Mouse (Mus musculus) layer of hippocampus, postnatal 25 days (tissue): ENCODE measurements around the gene Kpna1. TPM values are rescaled to one million over a fixed set of nuclear protein-coding genes. Genes with fewer than 3 reads are reported as not detected.
"Not testable (repeated sequence)": the region's sequence is repeated elsewhere in the genome, so short reads cannot be mapped to it uniquely, and the experiment has no call there.

ENCODE experiments used
- DNase-seq, 2 experiments: peaks; one replicate each; pipeline ENCODE4 v3.0.0; 2022; ENCODE audit warnings: mixed read lengths in 2 of 2, low spot score in 1 of 2; ENCODE audit errors: extremely low spot score in 1 of 2
- total RNA-seq, 2 experiments: library from RNA; stranded (reverse); gene quantifications; 2 replicates each; pipeline ENCODE4 v1.2.3; 2021

The Kpna1 gene
- total RNA-seq: 100 to 1,000 TPM; 125 to 138 TPM

DNA sequence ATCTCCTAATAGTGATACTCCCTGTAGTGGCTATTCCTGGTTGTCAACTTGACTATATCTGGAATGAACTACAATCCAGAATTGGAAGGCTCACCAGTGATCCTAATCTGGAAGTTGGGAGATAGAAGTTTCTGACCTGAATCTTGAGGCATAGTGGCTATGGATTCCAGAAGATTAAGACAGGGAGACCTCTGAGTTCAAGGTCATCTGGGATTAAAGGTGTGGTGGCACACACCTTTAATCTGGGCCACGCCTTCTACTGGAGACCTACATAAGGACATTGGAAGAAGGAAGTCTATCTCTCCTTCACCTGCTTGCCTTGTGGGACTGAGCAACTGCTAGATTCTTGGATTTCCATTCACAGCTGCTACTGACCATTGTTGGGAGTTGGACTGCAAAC is at the start of gene Kpna1:
Gene Kpna1, plus strand, starts transcription at position 301 of the 400 bp plus-strand sequence.
- DNase-seq: not testable (repeated sequence)

- DNase-seq: no peak
Observed at GRCm38 (mm10) chr16:35932179-35933055, 46.1 kb upstream of the Kpna1 start.

DNA sequence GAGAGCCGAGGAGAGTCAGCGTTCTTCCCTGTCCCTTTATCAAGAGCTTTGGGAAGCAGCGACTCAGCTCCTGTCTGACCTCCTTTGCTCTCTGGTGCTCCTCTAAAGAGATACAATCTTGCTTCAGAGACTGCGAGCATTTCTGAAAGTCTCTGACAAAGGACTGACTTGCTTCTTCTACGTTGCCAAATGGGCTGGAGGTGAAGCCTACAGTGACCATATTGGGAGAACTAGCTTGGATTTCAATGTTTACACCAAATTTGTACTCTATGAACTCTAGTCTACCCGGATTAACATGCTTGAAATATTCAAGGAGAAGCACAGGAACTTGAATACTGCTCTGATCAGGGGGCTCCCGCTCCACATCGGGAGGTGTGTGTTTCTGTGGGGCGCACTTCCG is 45.4 kb upstream of the Kpna1 start:
- no peak for DNase-seq

DNA sequence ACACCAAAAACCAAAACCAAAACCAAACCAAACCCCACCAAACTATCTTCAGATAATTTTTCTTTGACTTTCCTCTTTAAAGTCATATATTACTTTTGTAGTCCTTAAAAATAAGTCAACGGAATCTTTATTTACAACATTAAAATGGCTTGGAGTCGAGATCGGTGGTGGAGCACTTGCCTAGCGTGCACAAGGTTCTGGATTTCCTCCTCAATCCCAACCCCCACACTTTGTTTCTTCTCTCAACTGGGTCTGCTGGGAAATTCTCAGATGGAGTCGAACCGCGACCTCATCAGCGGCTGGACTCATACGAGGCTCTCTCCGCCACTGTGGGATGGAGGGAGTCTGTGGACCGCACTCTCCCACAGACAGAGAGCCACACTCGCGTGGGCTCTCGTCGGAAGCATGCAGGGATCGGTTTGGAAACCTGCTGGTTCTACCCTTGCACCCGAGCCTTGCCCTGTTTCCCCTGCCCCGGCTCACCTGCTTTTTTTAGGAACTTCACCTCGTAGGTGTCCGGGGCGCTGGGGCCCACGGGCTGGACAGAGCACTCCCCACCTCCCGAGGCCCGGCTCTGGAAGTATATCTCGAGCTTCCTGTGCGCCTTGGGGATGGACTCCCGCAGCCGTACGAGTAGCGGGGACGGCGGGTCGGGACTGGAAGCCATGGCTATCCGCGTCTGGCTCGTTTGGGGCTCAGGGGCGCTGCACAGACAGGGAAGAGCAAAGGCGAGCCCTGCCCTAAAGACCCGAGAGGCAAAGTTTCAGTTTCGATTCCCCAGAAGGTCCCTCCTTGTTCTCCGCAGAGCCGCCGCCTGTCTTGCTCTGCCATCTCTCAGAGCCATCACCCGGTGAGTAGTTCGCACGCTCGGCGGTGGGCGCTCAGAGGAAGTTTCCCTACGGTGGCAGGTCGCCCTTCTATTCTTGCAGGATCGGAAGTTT is 40.1 kb upstream of the Kpna1 start, which contains the start of the genes Parp9 and Dtx3l:
Gene Parp9, plus strand, starts transcription at position 260 of the 941 bp plus-strand sequence.
Gene Dtx3l, minus strand, starts transcription at position 941 of the 941 bp plus-strand sequence.
- DNase-seq: peak; percentile 24 to 26

DNA sequence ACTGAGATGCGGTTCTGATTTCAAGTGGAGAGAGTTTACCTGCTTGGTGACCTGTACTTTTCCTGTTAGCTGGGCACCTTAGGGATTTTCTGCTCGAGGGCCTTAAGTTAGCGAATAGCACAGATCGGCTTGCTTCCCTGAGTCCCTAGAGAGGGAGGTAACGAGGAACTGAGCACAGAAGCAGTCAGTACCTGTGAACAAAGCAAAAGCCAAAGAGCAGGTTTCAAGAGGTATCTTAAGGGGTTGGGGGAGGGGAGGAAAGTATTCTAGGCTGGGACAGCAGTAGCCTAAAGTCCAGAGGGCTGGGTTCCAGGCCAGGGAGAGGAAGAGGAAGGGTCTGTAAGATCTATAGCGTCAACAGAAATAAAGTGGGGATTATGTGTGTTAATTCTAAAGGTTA is 39.3 kb upstream of the Kpna1 start:
- DNase-seq: no peak

DNA sequence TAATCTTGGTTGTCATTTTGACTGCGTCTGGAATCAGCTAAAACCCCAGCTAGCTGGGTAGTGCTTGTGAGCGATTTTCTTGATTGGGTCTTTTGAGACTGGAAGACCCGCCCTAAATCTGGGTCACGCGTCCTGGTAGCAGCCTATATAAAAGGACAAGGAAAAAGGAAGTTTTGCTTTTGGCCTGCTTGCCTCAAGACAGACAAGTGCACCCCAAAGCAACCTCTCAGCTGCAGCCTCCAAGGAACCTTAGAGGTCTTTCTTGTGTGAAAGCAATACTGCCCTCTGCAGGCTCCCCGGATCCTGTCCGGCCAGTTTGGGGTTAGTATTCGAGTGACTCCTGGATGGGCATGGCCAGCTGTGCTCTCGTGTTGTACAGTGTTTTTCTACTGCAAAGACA is 38.9 kb upstream of the Kpna1 start:
- DNase-seq: peak; percentile 41 to 73

- DNase-seq: peak in 1 of 2 experiments; percentile 8
Observed at GRCm38 (mm10) chr16:35941382-35941781, 37.2 kb upstream of the Kpna1 start.

DNA sequence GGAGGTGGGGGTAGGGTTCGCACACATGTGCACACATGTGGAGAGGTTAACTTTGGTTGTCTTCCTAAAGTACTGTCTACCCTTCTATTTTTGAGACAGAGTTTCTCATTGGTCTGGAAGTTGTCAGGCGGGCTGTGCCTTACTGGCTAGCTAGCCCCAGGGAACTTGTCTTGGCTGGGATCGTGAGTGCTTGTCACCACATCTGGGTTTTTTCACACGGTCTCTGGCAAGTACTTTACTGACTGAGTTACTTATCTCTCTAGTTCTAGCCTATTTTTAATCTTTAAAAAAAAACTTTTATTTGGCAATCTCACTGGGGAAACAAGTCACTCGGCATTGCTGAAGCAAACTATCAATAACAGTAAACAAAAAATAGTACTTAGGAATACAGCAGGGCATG is 29.3 kb upstream of the Kpna1 start:
- no peak for DNase-seq

DNA sequence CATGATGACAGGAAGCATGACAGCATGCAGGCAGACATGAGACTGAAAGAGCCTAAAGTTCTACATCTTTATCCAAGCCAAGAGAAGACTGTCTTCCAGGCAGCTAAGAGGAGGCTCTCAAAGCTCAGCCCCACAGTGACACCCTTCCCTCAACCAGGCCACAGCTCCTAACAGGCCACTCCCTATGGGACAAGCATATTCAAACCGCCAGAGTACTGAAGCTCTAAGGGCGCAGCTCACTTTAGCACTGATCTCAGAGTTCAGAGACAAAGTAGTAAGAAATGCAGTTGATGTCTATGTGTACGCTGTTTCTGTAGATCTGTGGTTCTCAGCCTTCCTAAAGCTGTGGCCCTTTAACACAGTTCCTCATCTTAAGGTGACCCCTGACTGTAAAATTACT is 27.3 kb upstream of the Kpna1 start:
- DNase-seq: no peak

GRCm38 (mm10) chr16:35952628-35953130 is 25.9 kb upstream of the Kpna1 start:
- DNase-seq: no peak

- not testable (repeated sequence) for DNase-seq
Observed at GRCm38 (mm10) chr16:35965991-35966390, 12.6 kb upstream of the Kpna1 start.

- DNase-seq: no peak
Observed at GRCm38 (mm10) chr16:35966411-35967115, 12.0 kb upstream of the Kpna1 start.

- DNase-seq: no peak
Observed at GRCm38 (mm10) chr16:35967319-35967718, 11.2 kb upstream of the Kpna1 start.

- DNase-seq: no peak
Observed at GRCm38 (mm10) chr16:35968149-35968548, 10.4 kb upstream of the Kpna1 start.

DNA sequence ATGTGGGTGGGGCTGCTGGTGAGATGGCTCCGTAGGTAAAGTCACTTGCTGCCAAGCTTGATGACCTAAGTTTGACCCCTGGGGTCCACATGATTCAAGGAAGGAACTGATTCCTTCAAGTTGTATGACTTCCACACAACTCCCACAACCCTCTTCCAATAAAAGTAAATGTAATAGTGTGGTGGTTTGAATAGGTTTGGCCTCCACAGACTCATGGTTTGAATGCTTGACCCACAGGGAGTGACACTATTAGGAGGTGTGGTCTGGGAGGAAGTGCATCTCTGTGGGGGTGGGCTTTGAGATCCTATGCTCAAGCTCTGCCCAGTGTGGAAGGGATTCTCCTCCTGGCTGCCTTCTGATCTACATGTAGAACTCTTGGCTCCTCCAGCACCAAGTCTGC is 4.5 kb upstream of the Kpna1 start:
- no peak for DNase-seq

GRCm38 (mm10) chr16:35981363-35981821 is 2.8 kb downstream of the Kpna1 start:
- DNase-seq: peak; percentile 100

GRCm38 (mm10) chr16:35982506-35982901 is 4.0 kb downstream of the Kpna1 start:
- peak in 1 of 2 experiments; percentile 8 for DNase-seq

- DNase-seq: peak; percentile 78 to 90
Observed at GRCm38 (mm10) chr16:35982902-35983516, 4.5 kb downstream of the Kpna1 start.

DNA sequence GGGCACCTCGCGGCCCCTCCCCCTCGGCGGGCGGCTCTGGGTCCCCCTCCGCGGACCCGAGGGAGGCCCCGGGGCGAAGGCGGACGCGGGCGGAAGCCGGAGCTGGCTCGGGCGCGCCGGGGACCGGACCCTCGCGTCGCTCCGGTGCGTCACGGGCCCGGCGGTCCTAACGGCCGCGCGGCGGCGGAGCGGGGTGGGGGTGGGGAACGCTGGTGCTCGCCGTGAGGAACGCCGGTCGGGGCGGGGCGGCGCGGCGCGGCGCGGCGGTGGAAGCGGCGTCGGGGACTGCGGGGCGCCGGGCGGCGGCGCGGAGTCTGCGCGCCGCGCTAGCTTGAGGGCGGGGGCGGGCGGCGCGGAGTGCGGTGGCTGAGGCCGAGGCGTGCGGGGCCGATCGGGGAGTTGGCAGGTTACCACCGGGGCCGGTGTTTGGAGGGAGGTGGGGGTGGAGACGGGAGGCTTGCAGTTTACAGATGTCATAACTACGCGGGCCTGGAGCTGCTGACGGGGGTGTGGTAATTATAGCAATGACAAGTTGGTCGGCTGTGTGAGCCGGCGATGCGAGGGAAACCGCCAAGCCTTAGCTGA is 5.1 kb downstream of the Kpna1 start:
- DNase-seq: peak; percentile 53 to 56
